Mouse (Mus musculus): ENCODE measurements around the gene A930033H14Rik.

GRCm38 (mm10) chr10:69163216-69163615, 49.7 kb downstream of the A930033H14Rik start:
- TF ChIP-seq CTCF (IDR thresholded peaks at IDR 0.05) (no peak), EP300 (IDR thresholded peaks at IDR 0.05) (no peak)
